Mouse (Mus musculus): ENCODE measurements around the gene Rprm. TPM values are rescaled to one million over a fixed set of nuclear protein-coding genes. Genes with fewer than 3 reads are reported as not detected.

Rprm gene
- total and polyA plus RNA-seq, 3 experiments, result not detected

GRCm38 (mm10) chr2:54083861-54084736 is 1.3 kb downstream of the Rprm start:
- H3K4me1 ChIP-seq (ENCODE audit: control insufficient read depth in 1 of 2, insufficient read depth in 2 of 2), result no peaks in the 10 kb centered on the region
- dilution Hi-C loops (cut with MboI; ENCODE audit: extremely low pct_ligation_motif_present, extremely low pct_unique_long_range_greater_than_20kb, low sequenced_read_pairs), result no loop called here
- H3K4me3 ChIP-seq (replicated peaks in 1 of 3; ENCODE audit: low read depth in 2 of 3, low read length in 2 of 3, poor library complexity in 1 of 3), result no peak overlapping the region
- H3K27me3 ChIP-seq (replicated peaks), result no peaks in the 10 kb centered on the region
- in situ Hi-C loops (cut with MboI; ENCODE audit: low pct_ligation_motif_present, low pct_unique_long_range_greater_than_20kb, low sequenced_read_pairs), result no loop called here
- TF ChIP-seq NRF1 (IDR thresholded peaks at IDR 0.05; ENCODE audit: low read depth, low read length) (no peak), ZNF384 (IDR thresholded peaks at IDR 0.05; ENCODE audit: low read depth, low read length) (no peak), EP300 (IDR thresholded peaks at IDR 0.05; ENCODE audit: low read length) (no peak), RCOR1 (conservative IDR thresholded peaks at IDR 0.05; ENCODE audit: low read depth, low read length) (no peak), NELFE (IDR thresholded peaks at IDR 0.05; ENCODE audit: low read depth, low read length) (no peak), SIN3A (IDR thresholded peaks at IDR 0.05; ENCODE audit: low read length) (no peak), CTCF (conservative IDR thresholded peaks at IDR 0.05 in 1 of 2, IDR thresholded peaks at IDR 0.05 in 1 of 2; ENCODE audit: low read depth in 2 of 2, low read length in 2 of 2) (no peak), BHLHE40 (IDR thresholded peaks at IDR 0.05; ENCODE audit: low read depth, low read length) (no peak), CHD2 (IDR thresholded peaks at IDR 0.05; ENCODE audit: low read length) (no peak), UBTF (IDR thresholded peaks at IDR 0.05; ENCODE audit: low read depth, low read length) (no peak), USF1 (IDR thresholded peaks at IDR 0.05; ENCODE audit: low read depth, low read length) (no peak), CHD1 (IDR thresholded peaks at IDR 0.05; ENCODE audit: low read depth, low read length) (no peak)
- H3K4me2 ChIP-seq (ENCODE audit: insufficient read depth, low read depth, poor library complexity, severe bottlenecking), result no peak overlapping the region
- H3K27ac ChIP-seq (ENCODE audit: insufficient read depth, low read depth), result no peak overlapping the region
- H3K9ac ChIP-seq (ENCODE audit: insufficient read depth, low read depth), result no peak overlapping the region
- no peaks in the 10 kb centered on the region for H3K79me2 ChIP-seq (replicated peaks; ENCODE audit: control insufficient read depth, extremely low read depth, insufficient read depth, poor library complexity, severe bottlenecking)
- no peaks in the 10 kb centered on the region for H3K36me3 ChIP-seq (replicated peaks in 1 of 2; ENCODE audit: control insufficient read depth in 1 of 2, insufficient read depth in 1 of 2, low read length in 1 of 2)
- no peak for DNase-seq (ENCODE audit: extremely low read depth)
- peaks cover 64% of the 10 kb centered on the region for H3K9me3 ChIP-seq (replicated peaks; ENCODE audit: low read length)

GRCm38 (mm10) chr2:54078961-54079360 is 6.4 kb downstream of the Rprm start:
- in situ Hi-C loops (cut with MboI; ENCODE audit: low pct_ligation_motif_present, low pct_unique_long_range_greater_than_20kb, low sequenced_read_pairs), result no loop called here
- Histone ChIP-seq H3K4me1 (ENCODE audit: control insufficient read depth in 1 of 2, insufficient read depth in 2 of 2) (peaks cover 0 to 2% of the 10 kb centered on the region in 2 experiments; a peak in 1 of 4 replicates), H3K9ac (ENCODE audit: insufficient read depth, low read depth) (no peak overlapping the region), H3K4me3 (replicated peaks in 1 of 3; ENCODE audit: low read depth in 2 of 3, low read length in 2 of 3, poor library complexity in 1 of 3) (no peak overlapping the region), H3K9me3 (replicated peaks; ENCODE audit: low read length) (peaks cover 34% of the 10 kb centered on the region), H3K4me2 (ENCODE audit: insufficient read depth, low read depth, poor library complexity, severe bottlenecking) (no peak overlapping the region), H3K27me3 (replicated peaks) (no peaks in the 10 kb centered on the region), H3K36me3 (replicated peaks in 1 of 2; ENCODE audit: control insufficient read depth in 1 of 2, insufficient read depth in 1 of 2, low read length in 1 of 2) (no peaks in the 10 kb centered on the region), H3K27ac (ENCODE audit: insufficient read depth, low read depth) (no peak overlapping the region), H3K79me2 (replicated peaks; ENCODE audit: control insufficient read depth, extremely low read depth, insufficient read depth, poor library complexity, severe bottlenecking) (no peaks in the 10 kb centered on the region)
- dilution Hi-C loops (cut with MboI; ENCODE audit: extremely low pct_ligation_motif_present, extremely low pct_unique_long_range_greater_than_20kb, low sequenced_read_pairs), result no loop called here
- TF ChIP-seq MXI1 (IDR thresholded peaks at IDR 0.05; ENCODE audit: low read depth, low read length) (no peak), EP300 (IDR thresholded peaks at IDR 0.05; ENCODE audit: low read length) (no peak), CTCF (conservative IDR thresholded peaks at IDR 0.05 in 1 of 2, IDR thresholded peaks at IDR 0.05 in 1 of 2; ENCODE audit: low read depth in 2 of 2, low read length in 2 of 2) (no peak), ELF1 (IDR thresholded peaks at IDR 0.05; ENCODE audit: low read depth, low read length) (no peak), CHD1 (IDR thresholded peaks at IDR 0.05; ENCODE audit: low read depth, low read length) (no peak), PAX5 (IDR thresholded peaks at IDR 0.05; ENCODE audit: low read length) (no peak), POLR2A (IDR thresholded peaks at IDR 0.05; ENCODE audit: low read depth, low read length) (no peak), NELFE (IDR thresholded peaks at IDR 0.05; ENCODE audit: low read depth, low read length) (no peak), CHD2 (IDR thresholded peaks at IDR 0.05; ENCODE audit: low read length) (no peak), UBTF (IDR thresholded peaks at IDR 0.05; ENCODE audit: low read depth, low read length) (no peak)
- no peak for DNase-seq (ENCODE audit: extremely low read depth)

Measured in CH12.LX (cell line).